Mouse (Mus musculus): ENCODE data around the gene Ell3.

Gene Ell3

GRCm38 (mm10) chr2:121448136-121448535 lies 4.1 kb upstream of the Ell3 start:
- no peak for DNase-seq (ENCODE audit: low read depth, low spot score)

GRCm38 (mm10) chr2:121447006-121447405 lies 2.9 kb upstream of the Ell3 start:
- DNase-seq (ENCODE audit: low read depth, low spot score), result no peak

GRCm38 (mm10) chr2:121446506-121446905 lies 2.4 kb upstream of the Ell3 start:
- DNase-seq (ENCODE audit: low read depth, low spot score), result no peak

GRCm38 (mm10) chr2:121445117-121445516 lies 1.0 kb upstream of the Ell3 start:
- DNase-seq (ENCODE audit: low read depth, low spot score), result no peak

GRCm38 (mm10) chr2:121443068-121443349 lies 1.1 kb downstream of the Ell3 start:
- DNase-seq (ENCODE audit: low read depth, low spot score), result no peak

- no peak for DNase-seq (ENCODE audit: low read depth, low spot score)
Measured at GRCm38 (mm10) chr2:121442259-121443067, 1.6 kb downstream of the Ell3 start.

- no peak for DNase-seq (ENCODE audit: low read depth, low spot score)
Measured at GRCm38 (mm10) chr2:121441800-121442199, 2.3 kb downstream of the Ell3 start.

- no peak for DNase-seq (ENCODE audit: low read depth, low spot score)
Measured at GRCm38 (mm10) chr2:121440834-121441605, 3.1 kb downstream of the Ell3 start.

GRCm38 (mm10) chr2:121439746-121440145 lies 4.3 kb downstream of the Ell3 start:
- no peak for DNase-seq (ENCODE audit: low read depth, low spot score)

GRCm38 (mm10) chr2:121434854-121435253 lies 9.2 kb downstream of the Ell3 start:
- no peak for DNase-seq (ENCODE audit: low read depth, low spot score)

- no peak for DNase-seq (ENCODE audit: low read depth, low spot score)
Measured at GRCm38 (mm10) chr2:121425890-121426289, 18.2 kb downstream of the Ell3 start.

- no peak for DNase-seq (ENCODE audit: low read depth, low spot score)
Measured at GRCm38 (mm10) chr2:121423166-121423565, 20.9 kb downstream of the Ell3 start.

GRCm38 (mm10) chr2:121418476-121418875 lies 25.6 kb downstream of the Ell3 start:
- DNase-seq (ENCODE audit: low read depth, low spot score), result no peak

- no peak for DNase-seq (ENCODE audit: low read depth, low spot score)
Measured at GRCm38 (mm10) chr2:121416356-121416755, 27.7 kb downstream of the Ell3 start.

GRCm38 (mm10) chr2:121415591-121415990 lies 28.5 kb downstream of the Ell3 start:
- DNase-seq (ENCODE audit: low read depth, low spot score), result no peak

GRCm38 (mm10) chr2:121415103-121415502 lies 29.0 kb downstream of the Ell3 start:
- no peak for DNase-seq (ENCODE audit: low read depth, low spot score)

GRCm38 (mm10) chr2:121414139-121414685 lies 29.9 kb downstream of the Ell3 start:
- DNase-seq (ENCODE audit: low read depth, low spot score), result no peak

- peak; percentile 88 for DNase-seq (ENCODE audit: low read depth, low spot score)
Measured at GRCm38 (mm10) chr2:121413387-121414042, 30.6 kb downstream of the Ell3 start, which contains the start of the genes Pdia3 and Catsper2. Gene Pdia3, plus strand, starts transcription at chr2:121413775. Gene Catsper2, minus strand, starts transcription at chr2:121413792.

GRCm38 (mm10) chr2:121412843-121413386 lies 31.2 kb downstream of the Ell3 start:
- no peak for DNase-seq (ENCODE audit: low read depth, low spot score)

- no peak for DNase-seq (ENCODE audit: low read depth, low spot score)
Measured at GRCm38 (mm10) chr2:121408160-121408559, 35.9 kb downstream of the Ell3 start.

- no peak for DNase-seq (ENCODE audit: low read depth, low spot score)
Measured at GRCm38 (mm10) chr2:121403296-121403695, 40.8 kb downstream of the Ell3 start.

- DNase-seq (ENCODE audit: low read depth, low spot score), result peak; percentile 85
Measured at GRCm38 (mm10) chr2:121396624-121397023, 47.5 kb downstream of the Ell3 start.
